Mouse (Mus musculus) spleen, embryonic (tissue): ENCODE measurements around the gene Ltbp4.

Source experiments
- CTCF ChIA-PET: fragments of 350-600 bp; sonication (Branson Sonifier 250); formaldehyde crosslinking; loops from one replicate; lab custom pipeline; 2022; lab: Charles Lee

Gene Ltbp4

GRCm38 (mm10) chr7:27271423-27271822 is 66.1 kb downstream of the Ltbp4 start:
- CTCF ChIA-PET = interaction anchor here (0.7 kb wide), 1 partner anchor 76 kb away, joined by 3 read pairs; no protein-coding TSS in a partner anchor

GRCm38 (mm10) chr7:27266515-27267128 is 70.9 kb downstream of the Ltbp4 start:
- CTCF ChIA-PET = interaction anchor here (0.6 kb wide), 1 partner anchor 85 kb away, joined by 4 read pairs; no protein-coding TSS in a partner anchor

GRCm38 (mm10) chr7:27264761-27265160 is 72.7 kb downstream of the Ltbp4 start:
- CTCF ChIA-PET = no interaction called here

GRCm38 (mm10) chr7:27261888-27262287 is 75.6 kb downstream of the Ltbp4 start:
- CTCF ChIA-PET = interaction anchor here (1.0 kb wide), 1 partner anchor 21 kb away, joined by 3 read pairs; no protein-coding TSS in a partner anchor

- CTCF ChIA-PET = interaction anchor here (1.0 kb wide), 1 partner anchor 22 kb away, joined by 3 read pairs; no protein-coding TSS in a partner anchor
These were observed 76.6 kb downstream of the Ltbp4 start for GRCm38 (mm10) chr7:27260856-27261255.

- CTCF ChIA-PET = interaction anchor here (0.6 kb wide), 1 partner anchor 1987 kb away, joined by 4 read pairs; no protein-coding TSS in a partner anchor
These were observed 77.7 kb downstream of the Ltbp4 start for GRCm38 (mm10) chr7:27259771-27260170.

GRCm38 (mm10) chr7:27259271-27259721 is 78.2 kb downstream of the Ltbp4 start:
- CTCF ChIA-PET = interaction anchor here (0.6 kb wide), 1 partner anchor 1987 kb away, joined by 4 read pairs; no protein-coding TSS in a partner anchor

- CTCF ChIA-PET = interaction anchor here (0.6 kb wide), 1 partner anchor 233 kb away, joined by 3 read pairs; no protein-coding TSS in a partner anchor
These were observed 79.1 kb downstream of the Ltbp4 start, which contains the start of gene Numbl for GRCm38 (mm10) chr7:27258205-27258899. Gene Numbl (plus strand): TSS chr7:27258433.

GRCm38 (mm10) chr7:27257852-27258204 is 79.7 kb downstream of the Ltbp4 start:
- CTCF ChIA-PET = interaction anchor here (0.6 kb wide), 1 partner anchor 234 kb away, joined by 3 read pairs; no protein-coding TSS in a partner anchor

- CTCF ChIA-PET = no interaction called here
These were observed 80.2 kb downstream of the Ltbp4 start for GRCm38 (mm10) chr7:27257046-27257851.

- CTCF ChIA-PET = no interaction called here
These were observed 81.8 kb downstream of the Ltbp4 start for GRCm38 (mm10) chr7:27255721-27256120.
